Mouse (Mus musculus) c-Kit-positive CD71-negative TER-119-negative erythroid progenitor cells, embryonic 14.5 days (primary cell): Measurements from ENCODE around the gene Rhoc.
"Not testable (repeated sequence)": the region's sequence is repeated elsewhere in the genome, so short reads cannot be mapped to it uniquely, and the experiment has no call there.

ENCODE experiments used
- DNase-seq: peaks from one replicate; pipeline ENCODE4 v3.0.0-alpha.2; 2013; ENCODE audit warnings: low read depth

Rhoc gene

DNA sequence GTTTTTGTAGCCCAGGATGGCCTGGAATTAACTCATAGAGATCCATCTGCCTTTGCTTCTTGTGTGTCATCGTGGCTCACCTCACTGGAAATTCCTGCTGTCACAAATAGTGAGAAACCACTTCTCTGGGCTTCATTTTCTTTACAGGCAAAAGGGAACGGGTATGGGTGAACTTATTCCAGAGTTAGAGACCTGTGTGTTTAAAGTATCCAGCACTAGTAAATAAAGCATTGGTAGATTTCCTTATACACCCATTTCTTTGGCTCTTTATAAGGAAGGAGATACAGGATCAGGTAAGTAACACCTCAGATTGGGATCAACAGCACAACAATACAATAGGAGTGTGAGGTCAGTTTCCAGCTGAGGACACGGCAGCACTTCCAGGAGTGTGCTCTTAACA is at the start of gene Rhoc:
Gene Rhoc (plus strand): TSS at position 301 of the 400 bp plus-strand sequence.
- DNase-seq = no peak

DNA sequence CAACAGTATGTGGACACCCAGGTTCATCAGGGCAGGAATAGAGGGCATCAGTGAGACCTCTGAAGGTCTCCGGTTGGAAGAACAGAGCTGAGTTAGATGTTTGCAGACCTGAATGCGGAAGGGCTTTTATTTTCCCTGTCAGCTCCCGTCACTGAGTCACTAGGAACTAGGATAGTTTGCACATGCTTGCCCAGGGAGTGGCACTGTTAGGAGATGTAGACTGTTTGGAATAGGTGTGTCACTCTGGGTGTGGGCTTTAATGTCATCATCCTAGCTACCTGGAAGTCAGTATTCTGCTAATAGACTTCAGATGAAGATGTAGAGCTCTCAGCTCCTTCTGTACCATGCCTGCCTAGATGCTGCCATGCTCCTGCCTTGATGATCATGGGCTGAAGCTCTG is 46.2 kb upstream of the Rhoc start:
- no peak for DNase-seq

DNA sequence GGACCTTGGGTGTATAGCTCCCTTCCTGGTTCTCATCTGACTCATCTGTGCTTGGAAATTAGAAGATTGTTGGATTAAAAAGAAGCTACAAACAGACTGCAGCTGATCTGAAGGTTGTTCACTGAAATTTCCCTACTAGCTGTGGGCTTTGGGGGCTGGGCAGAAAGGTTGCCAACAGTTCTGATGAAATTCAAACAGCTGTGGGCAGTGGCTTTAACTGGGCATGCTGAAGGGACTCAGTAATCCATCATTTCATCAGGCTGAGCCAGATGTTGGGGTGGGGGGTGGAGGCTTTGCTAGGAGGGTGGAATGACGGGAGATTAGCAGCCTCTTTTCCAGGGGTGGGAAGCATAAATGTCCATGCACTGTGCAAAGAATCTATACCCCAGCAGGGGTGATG is 45.0 kb upstream of the Rhoc start:
- DNase-seq = no peak

DNA sequence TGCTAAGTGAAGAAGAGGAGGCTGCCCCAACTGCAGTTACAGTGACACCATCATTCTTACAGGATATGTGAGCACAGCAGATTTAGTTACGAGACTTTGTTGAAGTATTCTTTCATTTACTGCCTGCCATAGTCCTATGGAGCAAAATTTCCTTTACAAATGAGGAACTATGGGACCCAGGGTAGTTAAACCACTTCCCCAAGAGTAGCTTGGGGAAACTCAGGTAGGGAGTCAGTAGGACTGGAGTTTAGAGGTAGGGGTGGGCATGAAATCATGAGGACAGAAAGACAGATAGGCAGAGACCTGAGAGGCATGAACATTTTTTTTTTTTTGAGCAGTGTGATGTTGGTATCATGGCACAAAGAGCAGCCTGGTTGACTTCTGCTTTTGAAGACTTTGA is 44.3 kb upstream of the Rhoc start:
- DNase-seq = no peak

DNA sequence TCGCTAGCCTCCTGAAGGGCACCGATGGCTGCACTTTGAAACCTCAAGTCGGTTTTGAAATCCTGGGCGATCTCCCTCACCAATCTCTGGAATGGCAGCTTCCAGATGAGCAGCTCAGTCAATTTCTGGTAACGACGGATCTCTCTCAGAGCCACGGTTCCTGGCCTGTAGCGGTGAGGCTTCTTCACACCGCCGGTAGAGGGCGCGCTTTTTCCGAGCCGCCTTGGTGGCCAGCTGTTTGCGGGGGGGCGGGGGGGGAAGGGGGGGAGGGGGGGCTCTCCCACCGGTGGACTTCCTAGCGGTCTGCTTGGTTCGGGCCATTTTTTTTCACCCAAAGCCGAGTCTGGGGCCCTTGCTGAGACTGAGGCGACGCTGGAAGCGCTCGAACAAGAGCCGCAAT is 35.3 kb upstream of the Rhoc start:
- not testable (repeated sequence) for DNase-seq

DNA sequence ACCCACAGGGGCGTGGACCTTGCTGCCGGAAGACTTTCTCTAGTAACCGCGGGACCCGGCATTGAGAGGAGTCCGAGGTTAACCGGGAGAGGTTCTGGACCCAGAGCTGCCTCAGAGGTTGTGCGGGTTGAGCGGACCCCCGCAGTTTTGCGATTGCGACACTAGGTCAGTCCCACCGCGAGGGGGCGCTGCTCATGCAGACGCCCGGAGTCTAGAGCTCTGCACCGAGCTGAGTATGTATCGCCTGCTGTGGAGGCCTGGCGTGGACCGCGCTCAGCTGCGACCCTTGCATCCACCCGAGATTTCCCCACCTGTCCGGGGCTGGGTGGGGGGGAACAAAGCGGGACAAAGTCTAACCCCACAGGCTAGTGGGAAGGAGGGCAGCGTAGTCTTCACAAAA is 29.8 kb upstream of the Rhoc start:
- DNase-seq = no peak

DNA sequence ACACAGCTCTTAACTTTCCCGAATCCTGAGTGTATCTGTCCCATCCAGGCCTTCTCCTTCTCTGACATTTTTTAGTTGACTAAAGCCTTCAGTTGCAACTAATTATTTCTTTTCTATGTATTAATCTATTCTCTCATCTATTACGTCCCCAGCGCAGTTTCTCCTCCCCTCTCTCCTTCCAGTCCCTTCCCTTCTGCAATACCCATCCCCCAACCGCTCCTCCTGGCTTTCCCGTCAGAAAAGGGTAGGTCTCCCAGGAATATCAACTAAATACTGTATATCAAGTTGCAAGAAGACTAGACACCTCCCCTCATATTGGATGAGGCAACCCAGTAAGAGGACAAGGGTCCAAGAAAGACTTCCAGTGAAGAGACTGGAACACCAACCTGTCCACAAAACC is 29.3 kb upstream of the Rhoc start:
- no peak for DNase-seq

DNA sequence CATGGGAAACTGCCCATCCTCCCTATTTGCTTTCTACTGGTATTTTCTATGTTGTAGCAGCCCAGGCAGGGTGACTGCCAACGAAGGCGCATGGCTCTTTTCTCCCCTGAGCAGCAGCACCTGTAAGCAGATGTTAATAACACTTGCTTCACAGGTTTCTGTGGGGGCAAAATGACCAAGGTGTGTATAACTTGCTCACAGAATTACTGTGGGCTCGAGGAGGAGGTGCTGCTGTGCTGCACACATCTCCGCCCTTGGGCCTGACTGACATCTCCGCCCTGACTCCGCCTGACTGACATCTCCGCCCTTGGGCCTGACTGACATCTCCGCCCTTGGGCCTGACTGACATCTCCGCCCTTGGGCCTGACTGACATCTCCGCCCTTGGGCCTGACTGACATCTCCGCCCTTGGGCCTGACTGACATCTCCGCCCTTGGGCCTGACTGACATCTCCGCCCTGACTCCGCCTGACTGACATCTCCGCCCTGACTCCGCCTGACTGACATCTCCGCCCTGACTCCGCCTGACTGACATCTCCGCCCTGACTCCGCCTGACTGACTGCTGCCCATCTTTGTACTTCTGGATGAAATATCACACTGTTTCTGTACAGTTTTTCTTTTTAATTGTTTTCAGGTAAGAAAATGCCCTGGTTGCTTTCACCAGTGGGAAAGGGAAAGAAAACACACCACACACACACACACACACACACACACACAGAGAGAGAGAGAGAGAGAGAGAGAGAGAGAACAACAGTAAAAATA is 25.9 kb upstream of the Rhoc start:
- DNase-seq = not testable (repeated sequence)

DNA sequence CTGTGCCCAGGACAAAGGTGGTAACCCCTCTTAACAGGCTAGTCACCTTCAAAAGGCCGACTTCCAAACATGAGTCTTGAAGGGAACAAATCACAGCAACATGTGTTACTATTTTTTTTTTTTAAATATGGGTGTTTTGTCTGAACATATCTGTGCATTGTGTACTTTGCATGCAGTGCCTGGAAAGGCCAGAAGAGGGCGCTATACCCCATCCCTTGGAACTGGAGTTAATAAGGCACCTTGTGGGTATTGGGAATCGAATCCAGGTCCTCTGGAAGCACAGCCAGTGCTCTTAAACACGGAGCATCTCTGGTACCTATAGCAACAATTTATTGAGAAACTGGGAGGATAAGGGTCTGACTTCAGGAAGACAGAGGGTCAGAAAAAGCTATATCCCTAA is 23.2 kb upstream of the Rhoc start:
- DNase-seq = no peak

DNA sequence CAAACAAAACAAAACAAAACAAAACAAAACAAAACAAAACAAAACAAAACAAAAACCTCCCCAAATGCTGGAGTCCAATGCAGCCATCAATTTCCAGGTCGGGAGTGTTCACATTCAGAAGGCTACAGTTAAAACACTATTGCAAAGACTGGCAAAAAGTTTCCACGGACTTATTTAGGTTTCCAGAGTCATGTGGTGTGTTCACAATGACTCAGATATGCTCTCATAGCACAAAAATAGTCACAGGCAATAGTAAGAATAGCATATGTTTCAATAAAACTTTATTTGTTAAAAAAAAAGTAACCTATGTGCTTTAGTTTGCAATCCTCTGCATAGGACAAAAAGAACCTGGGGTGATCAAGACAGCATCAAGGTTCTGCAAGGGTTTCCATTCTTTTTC is 21.0 kb upstream of the Rhoc start:
- DNase-seq = no peak

DNA sequence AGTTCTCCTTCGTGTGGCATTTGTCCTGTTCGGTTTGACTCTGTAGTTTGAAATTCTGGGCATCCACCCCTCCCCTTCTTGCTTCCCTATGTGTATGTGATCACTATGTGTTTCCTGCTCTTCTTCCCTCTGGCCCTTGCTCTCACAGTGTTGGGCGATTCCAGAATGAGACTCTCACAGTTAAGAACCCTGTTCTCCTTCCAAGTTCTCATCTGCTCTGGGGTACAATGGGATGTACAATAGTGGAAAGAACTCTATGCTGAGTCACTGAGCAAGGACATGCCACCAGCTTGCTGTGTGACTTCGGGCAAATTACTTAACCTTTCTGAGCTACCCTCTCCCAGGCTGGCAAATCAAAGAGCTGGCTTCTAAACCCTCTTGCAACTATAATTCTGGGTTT is 20.5 kb upstream of the Rhoc start:
- no peak for DNase-seq

DNA sequence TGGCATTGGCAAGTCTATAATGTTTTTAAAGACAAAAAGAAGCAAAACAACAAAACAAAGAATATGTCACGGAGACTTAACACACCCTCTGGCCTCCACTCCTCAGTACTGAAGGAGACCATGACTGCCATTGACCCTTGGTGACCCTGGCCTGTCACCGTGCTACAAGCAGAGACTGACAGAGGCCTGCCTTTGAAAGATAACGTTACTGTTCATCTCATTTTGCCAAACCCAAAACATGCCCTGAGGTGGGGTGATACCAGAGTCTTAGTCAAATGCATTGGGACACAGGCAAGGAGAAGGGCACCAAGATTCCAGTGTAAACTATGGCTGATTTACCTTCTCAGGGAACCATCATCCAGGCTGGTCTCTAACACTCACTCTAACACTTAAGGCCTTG is 19.0 kb upstream of the Rhoc start:
- DNase-seq = no peak

DNA sequence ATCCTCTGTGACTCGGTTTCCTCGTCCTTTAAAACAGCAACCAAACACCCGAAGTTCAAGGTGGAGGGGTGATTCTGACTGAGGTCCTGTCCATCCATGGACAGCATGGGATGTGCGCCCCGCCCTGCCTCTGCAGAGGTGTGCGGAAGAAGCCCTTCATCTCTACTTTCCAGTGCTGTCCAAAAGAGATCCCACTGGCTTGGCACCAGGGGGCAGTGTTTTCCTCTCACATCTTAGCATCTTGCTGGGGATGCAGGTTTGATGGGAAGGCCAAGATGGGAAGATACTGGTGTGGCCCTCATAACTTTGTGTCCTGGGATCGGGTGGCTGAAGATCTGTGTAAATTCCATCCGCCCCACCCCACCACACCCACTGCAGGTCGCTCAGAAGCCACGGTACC is 18.1 kb upstream of the Rhoc start:
- DNase-seq = no peak

DNA sequence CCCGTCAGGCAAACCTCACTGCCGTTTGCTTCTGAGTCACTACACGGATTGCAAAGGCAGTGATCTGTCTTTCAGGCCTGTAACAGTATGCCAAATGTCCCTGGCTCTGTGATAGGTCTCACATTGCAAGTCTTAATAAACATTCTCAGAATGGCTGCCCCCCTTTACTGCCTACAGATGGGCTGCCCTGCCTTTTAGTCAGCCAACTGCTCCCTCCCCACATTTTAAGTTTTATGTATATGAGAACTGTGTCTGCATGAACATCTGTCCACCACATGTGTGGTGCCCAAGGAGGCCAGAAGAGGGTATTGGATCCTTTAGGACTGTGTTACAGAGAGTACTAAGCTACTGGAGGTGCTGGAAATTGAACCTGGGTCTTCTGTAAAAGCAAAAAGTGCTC is 17.3 kb upstream of the Rhoc start:
- no peak for DNase-seq

DNA sequence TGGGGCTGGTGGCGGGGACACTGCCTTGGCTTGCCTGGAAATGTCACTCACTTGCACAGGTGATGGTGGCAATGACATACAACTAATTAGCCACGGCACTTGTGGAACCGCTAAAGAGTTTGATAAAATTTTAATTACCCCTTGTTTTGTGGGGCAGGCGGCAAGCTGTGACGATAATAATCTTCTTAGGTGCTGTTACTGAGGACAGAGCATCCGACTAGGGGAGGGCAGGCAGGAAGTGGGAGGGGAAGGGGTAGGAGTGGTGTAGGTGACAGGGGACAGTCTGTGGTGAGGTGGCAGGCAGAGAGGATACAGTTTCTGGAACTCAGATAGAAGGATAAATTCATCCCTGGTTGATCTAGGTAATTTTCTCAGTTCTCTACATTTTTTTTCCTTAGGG is 16.7 kb upstream of the Rhoc start:
- no peak for DNase-seq

DNA sequence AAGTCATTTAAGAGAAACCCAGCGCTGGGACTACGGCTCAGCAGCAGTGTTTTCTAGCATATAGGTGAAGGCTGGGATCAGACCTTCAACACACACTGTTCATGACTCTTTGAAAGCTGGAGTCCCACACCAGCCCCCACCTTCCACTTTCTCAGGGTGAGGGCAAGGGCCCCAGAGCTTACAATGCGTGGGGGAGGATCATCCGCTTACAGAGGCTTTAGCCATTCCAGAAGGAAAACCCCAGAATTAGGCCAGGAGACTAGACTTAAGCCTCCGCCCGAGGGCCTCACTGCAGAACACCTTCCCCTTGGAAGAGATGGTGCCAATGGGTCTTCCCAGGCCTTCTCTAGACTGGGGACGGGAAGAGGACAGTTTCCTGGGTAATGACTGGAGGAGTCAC is 14.9 kb upstream of the Rhoc start:
- no peak for DNase-seq

DNA sequence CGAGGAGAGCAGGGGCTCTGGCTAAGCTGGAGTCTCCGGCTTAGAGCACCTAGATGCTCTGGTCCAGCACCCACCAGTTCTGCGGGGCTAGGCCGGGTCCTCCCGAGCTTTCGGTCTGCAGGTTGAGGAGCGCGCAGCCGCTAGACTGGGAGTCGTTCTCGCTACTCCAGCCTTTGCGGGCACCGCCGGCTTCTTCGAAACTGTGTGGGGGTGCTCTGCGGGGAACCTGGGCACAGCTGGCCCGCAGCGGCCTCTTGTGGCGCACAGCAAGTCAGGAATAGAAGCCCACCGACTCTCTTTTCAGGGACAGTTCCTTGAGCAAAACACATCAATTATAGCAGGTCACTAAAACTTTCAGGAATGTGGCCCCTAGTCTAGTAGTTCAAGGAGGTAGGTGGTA is 10.8 kb upstream of the Rhoc start:
- no peak for DNase-seq

DNA sequence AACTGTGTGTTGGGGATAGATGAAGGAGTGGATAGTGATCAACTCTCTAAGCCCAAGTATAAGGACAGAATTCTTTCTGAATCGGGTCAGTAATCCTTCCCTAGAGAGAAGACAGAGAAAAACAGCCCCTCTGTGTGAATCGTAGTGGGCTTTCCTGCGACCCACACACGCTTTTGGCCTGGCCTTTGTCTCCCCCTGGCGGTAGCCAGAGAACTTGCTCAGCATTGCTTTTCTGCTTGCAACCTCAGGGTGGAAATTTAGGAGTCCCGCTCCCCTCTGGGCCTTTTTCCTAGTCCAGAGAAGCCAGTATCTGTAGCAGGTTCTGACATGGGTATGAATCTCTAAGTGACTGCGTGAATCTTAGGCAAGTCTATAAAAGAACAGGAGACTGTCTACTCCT is 8.2 kb upstream of the Rhoc start:
- DNase-seq = no peak

DNA sequence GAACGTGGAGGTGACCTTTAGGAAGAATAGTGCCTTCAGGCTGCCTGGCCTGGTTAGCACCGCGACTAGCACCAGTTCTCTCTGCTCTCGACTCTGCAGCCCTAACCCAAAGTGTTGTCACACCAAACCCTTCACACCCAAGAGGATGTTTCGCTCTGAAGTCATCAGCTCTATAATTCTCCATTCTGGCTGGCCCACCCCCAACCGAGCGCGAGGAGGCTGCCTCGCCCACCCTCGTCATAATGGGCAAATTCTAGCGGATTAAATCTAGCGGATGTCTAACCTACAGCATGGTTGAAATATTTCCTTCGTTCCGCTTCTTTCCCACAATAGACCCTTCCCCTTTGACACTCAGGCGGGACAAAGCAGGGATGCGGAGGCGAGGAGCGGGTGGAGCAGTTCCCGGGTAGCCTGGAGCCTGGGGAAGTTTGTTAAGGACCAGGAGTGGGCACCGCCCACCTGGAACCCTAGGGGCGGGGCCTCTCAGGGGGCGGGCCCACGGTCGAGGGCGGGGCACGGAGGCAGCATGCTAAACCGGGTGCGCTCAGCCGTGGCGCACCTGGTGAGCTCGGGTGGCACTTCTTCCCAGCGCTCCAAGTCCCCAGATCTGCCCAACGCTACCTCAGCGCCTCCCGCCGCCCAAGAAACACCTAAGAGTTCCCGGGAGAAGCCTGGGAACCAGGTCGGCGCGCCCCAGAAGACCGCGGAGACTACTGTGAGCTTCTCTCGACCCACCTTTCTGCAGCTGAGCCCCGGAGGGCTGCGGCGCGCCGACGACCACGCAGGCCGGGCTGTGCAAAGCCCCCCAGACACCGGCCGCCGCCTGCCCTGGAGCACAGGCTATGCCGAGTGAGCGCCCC is 7.4 kb upstream of the Rhoc start, which contains the start of gene Ppm1j:
Gene Ppm1j (plus strand): TSS at position 496 of the 860 bp plus-strand sequence.
- DNase-seq = no peak

DNA sequence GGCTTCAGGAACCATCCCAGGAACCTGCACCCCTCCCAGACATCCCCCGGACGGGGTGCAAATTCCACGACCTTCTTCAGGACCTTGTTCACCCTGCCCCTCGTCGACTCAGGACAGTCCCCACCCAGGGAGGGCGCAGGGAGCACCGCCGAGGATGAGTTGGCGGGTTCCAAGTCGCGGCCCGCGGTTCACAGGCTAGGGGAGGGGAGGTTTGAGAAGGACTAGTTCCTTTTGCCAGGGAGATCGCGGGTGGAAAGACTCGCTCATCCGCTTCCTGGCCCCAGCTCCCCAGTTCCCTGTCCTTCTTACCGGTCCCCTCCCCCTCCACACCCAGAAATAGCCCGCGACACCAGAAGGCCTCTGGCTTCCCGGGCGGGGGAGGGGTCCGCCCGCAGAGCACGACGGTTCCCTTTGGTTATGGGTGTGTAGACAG is 6.7 kb upstream of the Rhoc start, which contains the start of gene Fam19a3:
Gene Fam19a3 (minus strand): TSS at position 370 of the 433 bp plus-strand sequence.
- DNase-seq = no peak

DNA sequence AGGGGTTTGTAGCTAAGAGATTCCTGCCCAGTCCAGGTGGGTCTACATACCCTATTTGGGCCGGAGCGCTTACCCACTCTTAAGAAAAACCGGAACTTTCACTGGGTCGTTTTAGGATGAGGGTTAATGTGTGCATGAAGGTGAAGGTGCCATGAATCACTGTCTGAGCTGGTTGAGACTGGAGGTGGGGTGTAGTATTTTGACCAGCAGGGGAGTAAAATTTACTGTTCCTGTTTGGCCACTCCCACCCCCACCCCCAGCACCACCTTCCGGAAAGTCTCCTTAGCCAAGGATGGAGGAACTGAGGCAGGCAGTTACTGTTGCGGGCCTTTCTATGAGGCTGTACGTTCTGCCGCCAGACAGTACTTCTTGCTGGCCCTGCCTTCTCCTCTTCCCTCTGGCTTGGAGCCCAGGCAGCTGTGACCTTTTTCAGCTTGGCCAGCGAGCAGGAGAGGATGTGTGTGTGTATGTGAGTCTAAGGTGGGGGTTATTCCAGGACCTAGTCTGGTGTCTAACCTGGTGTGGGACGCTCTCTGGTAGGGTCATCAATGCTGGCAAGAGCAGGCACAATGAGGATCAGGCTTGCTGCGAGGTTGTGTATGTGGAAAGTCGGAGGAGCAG is 6.0 kb upstream of the Rhoc start:
- no peak for DNase-seq

DNA sequence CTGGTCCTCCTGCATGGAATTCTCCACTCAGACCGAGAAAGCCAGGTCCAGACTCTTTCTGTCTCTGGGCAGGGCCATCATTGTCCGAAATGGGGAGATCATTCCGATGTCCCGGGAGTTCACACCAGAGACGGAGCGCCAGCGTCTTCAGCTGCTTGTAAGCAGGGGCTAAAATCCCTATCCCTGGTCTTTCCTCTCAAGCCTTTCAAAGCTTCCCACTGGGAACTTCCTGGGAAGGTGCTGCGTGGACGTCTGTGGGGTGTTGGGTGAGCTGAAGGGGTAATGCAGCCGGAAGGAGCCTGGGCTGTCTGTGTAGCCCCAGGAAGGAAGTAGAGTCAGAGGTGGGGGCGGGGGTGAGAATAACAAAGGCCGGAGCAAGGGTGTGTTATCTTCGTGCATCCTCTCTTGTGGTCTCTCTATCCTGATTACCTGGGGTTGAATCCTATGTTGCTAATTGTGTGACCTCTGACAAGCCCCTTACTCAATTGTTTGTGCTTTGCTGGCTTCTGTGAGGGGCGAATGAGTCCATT is 4.1 kb upstream of the Rhoc start:
- no peak for DNase-seq

DNA sequence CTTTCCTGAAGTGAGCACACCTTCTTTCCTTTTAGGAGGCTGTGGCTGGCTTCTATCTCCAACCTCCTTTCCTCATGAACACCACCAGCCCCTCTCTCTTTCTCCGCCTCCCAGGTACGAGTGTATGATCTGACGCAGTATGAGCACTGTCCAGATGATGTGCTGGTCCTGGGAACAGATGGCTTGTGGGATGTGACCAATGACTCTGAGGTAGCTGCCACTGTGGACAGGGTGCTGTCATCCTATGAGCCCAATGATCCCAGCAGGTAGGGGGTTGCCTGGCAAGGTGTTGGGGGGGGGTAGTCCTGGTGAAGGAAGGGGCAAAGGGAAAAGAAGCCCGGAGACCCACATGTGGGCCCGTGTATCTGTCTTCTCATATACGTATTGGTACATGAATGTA is 2.9 kb upstream of the Rhoc start:
- no peak for DNase-seq
